Mouse (Mus musculus): ENCODE measurements around the gene Cfhr1. TPM values are rescaled to one million over a fixed set of nuclear protein-coding genes. Genes with fewer than 3 reads are reported as not detected.

The Cfhr1 gene
- polyA plus RNA-seq (2012; fragmentation: generic; extraction: Trizol): not detected

DNA sequence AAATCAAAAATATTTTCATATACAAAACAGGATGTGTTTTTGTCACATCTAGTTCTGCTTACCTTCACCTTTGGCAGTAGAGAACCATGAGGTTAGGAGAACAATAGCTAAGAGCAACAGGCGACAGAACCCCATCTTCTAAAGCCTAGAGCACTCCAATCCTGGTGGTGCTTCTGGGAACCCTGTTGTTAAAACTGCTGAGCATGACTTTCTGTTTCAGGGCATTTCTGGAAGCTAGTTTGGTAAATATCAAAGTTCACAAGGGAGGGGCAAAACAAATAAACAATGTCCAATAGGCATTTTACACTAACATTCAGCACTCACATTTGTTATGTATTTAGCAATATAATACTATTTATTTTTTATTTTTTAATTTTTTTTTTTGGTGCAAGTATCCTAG is at the start of gene Cfhr1:
Gene Cfhr1 (minus strand): TSS at position 249 of the 400 bp plus-strand sequence.
- H3K79me2 ChIP-seq (ENCODE audit: control insufficient read depth, insufficient read depth): no peaks in the 10 kb centered on the region
- no peak for TF ChIP-seq SRF (IDR thresholded peaks at IDR 0.05; ENCODE audit: control insufficient read depth, insufficient read length, low read depth)
- no peak for TF ChIP-seq REST (IDR thresholded peaks at IDR 0.05; ENCODE audit: insufficient read depth, insufficient read length)
- TF ChIP-seq POLR2AphosphoS2 (IDR thresholded peaks at IDR 0.05; ENCODE audit: insufficient read length, low read depth): no peak
- TF ChIP-seq MYOD1 (IDR thresholded peaks at IDR 0.05; ENCODE audit: control insufficient read depth in 1 of 3, insufficient read length in 2 of 3, low read depth in 2 of 3): no peak
- no peak for TF ChIP-seq E2F4 (IDR thresholded peaks at IDR 0.05; ENCODE audit: insufficient read depth)
- TF ChIP-seq MYOG (IDR thresholded peaks at IDR 0.05; ENCODE audit: control insufficient read depth in 1 of 3, insufficient read depth in 1 of 3, insufficient read length in 2 of 3, low read depth in 2 of 3): no peak
- no peak for TF ChIP-seq TCF3 (IDR thresholded peaks at IDR 0.05; ENCODE audit: insufficient read length, low read depth)
- no peak for TF ChIP-seq MAX (IDR thresholded peaks at IDR 0.05; ENCODE audit: low read depth)
- no peak for TF ChIP-seq TCF12 (IDR thresholded peaks at IDR 0.05; ENCODE audit: insufficient read depth, poor library complexity, severe bottlenecking)
- no peak for TF ChIP-seq USF1 (IDR thresholded peaks at IDR 0.05; ENCODE audit: low read depth)
- TF ChIP-seq POLR2A (IDR thresholded peaks at IDR 0.05; ENCODE audit: insufficient read length, low read depth): no peak
- no peaks in the 10 kb centered on the region for H3K27me3 ChIP-seq (ENCODE audit: control insufficient read depth, insufficient read depth, insufficient read length)

GRCm38 (mm10) chr1:139551311-139551710 is 8.8 kb downstream of the Cfhr1 start:
- H3K79me2 ChIP-seq (ENCODE audit: control insufficient read depth, insufficient read depth): no peaks in the 10 kb centered on the region
- H3K36me3 ChIP-seq (ENCODE audit: control insufficient read depth, insufficient read depth): no peaks in the 10 kb centered on the region
- H3ac ChIP-seq (ENCODE audit: control insufficient read depth, insufficient read length): no peak overlapping the region
- H3K4me2 ChIP-seq (ENCODE audit: low read depth): no peak overlapping the region
- TF ChIP-seq CEBPB (IDR thresholded peaks at IDR 0.05; ENCODE audit: insufficient read depth, poor library complexity, severe bottlenecking): no peak
- TF ChIP-seq USF1 (IDR thresholded peaks at IDR 0.05; ENCODE audit: low read depth): no peak
- no peak for TF ChIP-seq SRF (IDR thresholded peaks at IDR 0.05; ENCODE audit: control insufficient read depth, insufficient read length, low read depth)
- no peak for TF ChIP-seq E2F4 (IDR thresholded peaks at IDR 0.05; ENCODE audit: insufficient read depth)
- no peak for TF ChIP-seq POLR2AphosphoS2 (IDR thresholded peaks at IDR 0.05; ENCODE audit: insufficient read length, low read depth)
- no peaks in the 10 kb centered on the region for H3K27me3 ChIP-seq (ENCODE audit: control insufficient read depth, insufficient read depth, insufficient read length)
- no peak overlapping the region for H3K4me3 ChIP-seq

More for the DNA sequence above, at the start of gene Cfhr1:
- Histone ChIP-seq H3K4me2 (ENCODE audit: low read depth) (no peak within 1 kb of the TSS), H3K4me3 (no peak within 1 kb of the TSS), H3K36me3 (ENCODE audit: control insufficient read depth, insufficient read depth) (no peaks in the 10 kb centered on the region), H3ac (ENCODE audit: control insufficient read depth, insufficient read length) (no peak within 1 kb of the TSS)

DNA sequence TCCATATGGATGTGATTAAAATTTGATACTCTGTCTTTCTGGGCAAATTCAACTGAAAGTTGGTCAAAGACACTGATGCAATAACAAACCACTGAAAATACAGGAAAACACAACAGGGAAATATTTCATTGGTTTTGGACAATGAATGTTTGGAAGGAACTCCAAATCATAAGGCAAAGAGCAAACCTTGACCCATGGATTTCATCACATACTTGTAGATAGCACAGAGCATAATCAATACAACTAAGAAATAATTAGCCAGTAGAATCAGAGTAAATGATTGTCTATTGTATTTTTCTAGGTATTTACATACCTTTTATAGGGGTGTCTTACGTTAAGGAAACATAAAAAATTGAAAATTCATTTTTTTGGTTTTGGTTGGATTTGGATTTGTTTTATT is 11.5 kb downstream of the Cfhr1 start:
- Histone ChIP-seq H3K79me2 (ENCODE audit: control insufficient read depth, insufficient read depth) (no peaks in the 10 kb centered on the region), H3K27me3 (ENCODE audit: control insufficient read depth, insufficient read depth, insufficient read length) (no peaks in the 10 kb centered on the region), H3K4me3 (no peak overlapping the region), H3ac (ENCODE audit: control insufficient read depth, insufficient read length) (no peak overlapping the region), H3K4me2 (ENCODE audit: low read depth) (no peak overlapping the region), H3K36me3 (ENCODE audit: control insufficient read depth, insufficient read depth) (no peaks in the 10 kb centered on the region)
- TF ChIP-seq E2F4 (IDR thresholded peaks at IDR 0.05; ENCODE audit: insufficient read depth) (no peak), TCF3 (IDR thresholded peaks at IDR 0.05; ENCODE audit: insufficient read length, low read depth) (no peak), POLR2AphosphoS2 (IDR thresholded peaks at IDR 0.05; ENCODE audit: insufficient read length, low read depth) (no peak), USF1 (IDR thresholded peaks at IDR 0.05; ENCODE audit: low read depth) (no peak), REST (IDR thresholded peaks at IDR 0.05; ENCODE audit: insufficient read depth, insufficient read length) (no peak), MYOG (IDR thresholded peaks at IDR 0.05; ENCODE audit: control insufficient read depth in 1 of 3, insufficient read depth in 1 of 3, insufficient read length in 2 of 3, low read depth in 2 of 3) (no peak), CEBPB (IDR thresholded peaks at IDR 0.05; ENCODE audit: insufficient read depth, poor library complexity, severe bottlenecking) (no peak), POLR2A (IDR thresholded peaks at IDR 0.05; ENCODE audit: insufficient read length, low read depth) (no peak)

- Histone ChIP-seq H3K79me2 (ENCODE audit: control insufficient read depth, insufficient read depth) (no peaks in the 10 kb centered on the region), H3K4me2 (ENCODE audit: low read depth) (no peak overlapping the region), H3K27me3 (ENCODE audit: control insufficient read depth, insufficient read depth, insufficient read length) (no peaks in the 10 kb centered on the region), H3K36me3 (ENCODE audit: control insufficient read depth, insufficient read depth) (no peaks in the 10 kb centered on the region), H3ac (ENCODE audit: control insufficient read depth, insufficient read length) (no peak overlapping the region), H3K4me3 (no peak overlapping the region)
- no peak for TF ChIP-seq MAX (IDR thresholded peaks at IDR 0.05; ENCODE audit: low read depth)
- no peak for TF ChIP-seq USF1 (IDR thresholded peaks at IDR 0.05; ENCODE audit: low read depth)
- no peak for TF ChIP-seq POLR2AphosphoS2 (IDR thresholded peaks at IDR 0.05; ENCODE audit: insufficient read length, low read depth)
- TF ChIP-seq POLR2A (IDR thresholded peaks at IDR 0.05; ENCODE audit: insufficient read length, low read depth): no peak
- no peak for TF ChIP-seq SRF (IDR thresholded peaks at IDR 0.05; ENCODE audit: control insufficient read depth, insufficient read length, low read depth)
- TF ChIP-seq REST (IDR thresholded peaks at IDR 0.05; ENCODE audit: insufficient read depth, insufficient read length): no peak
- TF ChIP-seq MYOG (IDR thresholded peaks at IDR 0.05; ENCODE audit: control insufficient read depth in 1 of 3, insufficient read depth in 1 of 3, insufficient read length in 2 of 3, low read depth in 2 of 3): no peak
- TF ChIP-seq E2F4 (IDR thresholded peaks at IDR 0.05; ENCODE audit: insufficient read depth): no peak
- TF ChIP-seq TCF3 (IDR thresholded peaks at IDR 0.05; ENCODE audit: insufficient read length, low read depth): no peak
- TF ChIP-seq MYOD1 (IDR thresholded peaks at IDR 0.05; ENCODE audit: control insufficient read depth in 1 of 3, insufficient read length in 2 of 3, low read depth in 2 of 3): no peak
- no peak for TF ChIP-seq CEBPB (IDR thresholded peaks at IDR 0.05; ENCODE audit: insufficient read depth, poor library complexity, severe bottlenecking)
- no peak for TF ChIP-seq TCF12 (IDR thresholded peaks at IDR 0.05; ENCODE audit: insufficient read depth, poor library complexity, severe bottlenecking)
Observed at GRCm38 (mm10) chr1:139514556-139514955, 45.5 kb downstream of the Cfhr1 start.

- no peaks in the 10 kb centered on the region for H3K79me2 ChIP-seq (ENCODE audit: control insufficient read depth, insufficient read depth)
- TF ChIP-seq MYOD1 (IDR thresholded peaks at IDR 0.05; ENCODE audit: control insufficient read depth in 1 of 3, insufficient read length in 2 of 3, low read depth in 2 of 3): no peak
- TF ChIP-seq MAX (IDR thresholded peaks at IDR 0.05; ENCODE audit: low read depth): no peak
- no peak for TF ChIP-seq MYOG (IDR thresholded peaks at IDR 0.05; ENCODE audit: control insufficient read depth in 1 of 3, insufficient read depth in 1 of 3, insufficient read length in 2 of 3, low read depth in 2 of 3)
- TF ChIP-seq E2F4 (IDR thresholded peaks at IDR 0.05; ENCODE audit: insufficient read depth): no peak
- TF ChIP-seq USF1 (IDR thresholded peaks at IDR 0.05; ENCODE audit: low read depth): no peak
- TF ChIP-seq POLR2AphosphoS2 (IDR thresholded peaks at IDR 0.05; ENCODE audit: insufficient read length, low read depth): no peak
Observed at GRCm38 (mm10) chr1:139501258-139501752, 58.8 kb downstream of the Cfhr1 start, which contains the start of gene F13b. Gene F13b (plus strand): TSS chr1:139501702.

More at GRCm38 (mm10) chr1:139501258-139501752, 58.8 kb downstream of the Cfhr1 start, which contains the start of gene F13b:
- Histone ChIP-seq H3K4me2 (ENCODE audit: low read depth) (no peak within 1 kb of the TSS), H3K36me3 (ENCODE audit: control insufficient read depth, insufficient read depth) (no peaks in the 10 kb centered on the region), H3K4me3 (no peak within 1 kb of the TSS), H3ac (ENCODE audit: control insufficient read depth, insufficient read length) (no peak within 1 kb of the TSS), H3K27me3 (ENCODE audit: control insufficient read depth, insufficient read depth, insufficient read length) (no peaks in the 10 kb centered on the region)
